Mouse (Mus musculus) heart, postnatal 14 days (tissue): ENCODE data around the gene Prdx6. TPM values are rescaled to one million over a fixed set of nuclear protein-coding genes. Genes with fewer than 3 reads are reported as not detected.
A peak's percentile ranks its signal among the peaks of the same experiment; 100 is the strongest.

ENCODE experiments used
- DNase-seq, 2 experiments: peaks; one replicate each; pipeline ENCODE4 v3.0.0; 2021 to 2022
- intact Hi-C: fragments of 180-260 bp; cut with DNase I; formaldehyde crosslinking; loops from one replicate; pipeline ENCODE4 v1.15.1; 2025
- long read RNA-seq, 2 experiments: library from polyadenylated mRNA; stranded (forward); transcript quantifications; one replicate each; pipeline ENCODE4 v2.0.0; 2021
- total RNA-seq, 2 experiments: library from RNA; stranded (reverse); gene quantifications; 2 replicates each; pipeline ENCODE4 v1.2.3; 2021

Prdx6 gene
- 100 to 1,000 TPM; 208 to 228 TPM for total RNA-seq
- long read RNA-seq, experiment 1, transcript Prdx6-201 (6 exons, 959 nt): minor isoform, 9 of 318 reads
- long read RNA-seq, experiment 1, transcript Prdx6-202 (5 exons, 2,387 nt): major isoform, 285 of 318 reads
- long read RNA-seq, experiment 1, transcript Prdx6-208 (4 exons, 1,294 nt): minor isoform, 7 of 318 reads
- long read RNA-seq, experiment 1, partial matches to known transcripts: 9 of 318 reads
- long read RNA-seq, experiment 1, other reads (novel, unspliced or antisense): 8 of 318 reads
- long read RNA-seq, experiment 2, transcript Prdx6-202 (5 exons, 2,387 nt): major isoform, 232 of 264 reads
- long read RNA-seq, experiment 2, transcript Prdx6-201 (6 exons, 959 nt): minor isoform, 15 of 264 reads
- long read RNA-seq, experiment 2, partial matches to known transcripts: 7 of 264 reads
- long read RNA-seq, experiment 2, other reads (novel, unspliced or antisense): 7 of 264 reads

DNA sequence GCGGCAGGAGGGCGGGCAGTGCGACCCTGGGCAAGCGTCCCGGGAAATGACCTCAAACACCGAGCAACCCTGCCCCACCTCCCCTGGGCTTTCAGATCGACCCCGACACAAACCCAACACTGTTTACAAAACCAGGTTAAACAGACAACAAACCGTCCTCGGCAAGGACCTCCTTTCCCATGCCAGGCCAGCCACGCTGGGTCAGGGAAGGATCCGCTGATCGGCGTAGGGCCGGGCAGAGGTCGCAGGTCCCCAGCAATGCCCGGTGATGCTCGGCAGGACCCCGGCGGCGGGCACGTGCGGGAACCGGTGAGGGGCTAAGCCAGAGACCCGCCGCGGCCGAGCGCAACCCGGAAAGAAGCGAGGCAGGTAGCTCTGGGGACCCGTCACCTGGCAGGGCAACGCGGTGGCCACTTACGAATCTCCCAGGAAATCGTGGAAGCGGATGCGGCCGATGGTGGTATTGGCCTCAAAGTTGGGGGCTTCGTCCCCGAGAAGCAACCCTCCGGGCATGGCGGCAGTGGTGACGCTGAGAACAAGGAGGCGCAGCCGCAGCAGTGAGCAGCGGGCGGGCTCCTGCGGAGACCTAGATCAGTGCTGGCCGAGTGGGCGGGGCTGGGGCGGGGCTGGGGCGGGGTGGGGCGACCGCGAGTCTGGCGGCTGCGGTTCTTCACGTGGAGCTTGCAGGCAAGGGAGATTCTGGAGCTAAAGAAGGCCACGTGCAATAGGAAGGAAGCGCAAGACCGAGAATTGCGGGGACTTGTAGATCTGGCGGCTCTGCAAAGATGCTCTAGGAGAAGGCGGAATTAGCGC, at the start of gene Prdx6:
TSS of gene Prdx6 (minus strand) at position 616 of the 813 bp plus-strand sequence.
- intact Hi-C loops: loop anchor here (10.0 kb wide), 1 partner anchor 116 kb away; the partner anchor contains the start of gene Klhl20
- peak; percentile 83 for DNase-seq

GRCm38 (mm10) chr1:161288256-161288655, 37.2 kb upstream of the Prdx6 start:
- DNase-seq: no peak
- intact Hi-C loops: loop anchor here (5.0 kb wide), 1 partner anchor 91 kb away; no protein-coding TSS in a partner anchor

DNA sequence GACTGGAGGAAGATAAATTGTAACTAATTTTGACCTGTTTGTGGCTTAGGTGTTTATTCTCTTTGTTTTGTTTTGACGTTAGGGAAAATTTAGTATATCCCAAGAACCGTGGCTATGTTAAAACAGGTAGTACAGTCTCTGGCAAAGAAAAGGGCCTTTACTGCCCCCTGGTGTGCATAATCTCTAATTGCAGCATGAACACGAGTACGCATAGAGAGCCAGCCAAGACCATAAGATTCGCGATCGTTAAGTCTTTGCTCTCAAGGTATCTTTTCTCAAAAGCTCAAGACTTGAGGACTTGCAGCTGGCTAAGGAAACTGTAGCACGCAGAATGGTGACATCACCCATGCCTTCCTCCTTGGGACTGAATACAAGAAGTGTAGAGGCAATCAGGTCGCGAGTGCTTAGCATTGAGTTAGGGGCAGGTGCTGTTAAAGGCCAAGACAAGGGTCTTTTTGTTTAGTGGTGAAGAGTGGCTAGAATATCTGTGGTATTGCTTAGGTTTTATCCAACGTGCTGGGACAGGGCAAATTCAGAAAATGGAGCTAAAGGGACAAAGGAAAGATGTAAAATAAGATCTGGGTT, 35.8 kb upstream of the Prdx6 start:
- intact Hi-C loops: loop anchor here (1.0 to 5.0 kb wide), 2 partner anchors 73 to 90 kb away; no protein-coding TSS in a partner anchor
- peak; percentile 41 to 71 for DNase-seq

- DNase-seq: no peak
- intact Hi-C loops: no loop called here
Measured at GRCm38 (mm10) chr1:161281054-161281688, 30.2 kb upstream of the Prdx6 start.

DNA sequence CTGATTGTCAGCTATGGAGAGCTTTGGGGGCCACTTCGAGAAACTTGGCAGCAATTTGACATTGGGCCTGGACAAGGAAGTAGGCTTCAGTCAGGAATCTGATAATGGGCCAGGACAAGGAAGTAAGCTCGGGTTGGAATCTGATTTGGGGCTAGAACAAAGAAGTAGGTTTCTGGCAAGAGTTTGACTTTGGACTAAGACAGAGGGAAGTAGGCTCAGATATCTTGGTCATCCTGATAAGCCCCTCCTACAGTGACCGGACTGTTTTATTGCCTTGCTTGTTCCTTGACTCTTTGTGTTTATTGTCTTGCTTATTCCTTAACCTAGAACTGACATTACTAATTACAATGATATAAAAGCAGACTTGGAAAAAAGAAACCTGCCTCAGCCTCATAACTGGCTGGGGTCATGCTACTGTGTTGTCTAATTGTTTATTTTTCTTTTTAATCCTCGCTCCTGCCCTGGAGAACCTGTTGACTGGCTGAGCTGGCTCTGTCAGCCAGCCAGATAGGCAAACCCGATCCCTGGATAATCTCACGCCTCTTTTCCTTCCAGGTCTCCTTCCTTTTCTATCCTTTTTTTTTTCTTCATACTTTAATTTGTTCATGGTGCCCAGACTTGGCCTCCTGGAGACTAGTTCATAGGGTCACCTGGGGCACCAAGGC, 28.4 kb upstream of the Prdx6 start:
- intact Hi-C loops: no loop called here
- no peak for DNase-seq

DNA sequence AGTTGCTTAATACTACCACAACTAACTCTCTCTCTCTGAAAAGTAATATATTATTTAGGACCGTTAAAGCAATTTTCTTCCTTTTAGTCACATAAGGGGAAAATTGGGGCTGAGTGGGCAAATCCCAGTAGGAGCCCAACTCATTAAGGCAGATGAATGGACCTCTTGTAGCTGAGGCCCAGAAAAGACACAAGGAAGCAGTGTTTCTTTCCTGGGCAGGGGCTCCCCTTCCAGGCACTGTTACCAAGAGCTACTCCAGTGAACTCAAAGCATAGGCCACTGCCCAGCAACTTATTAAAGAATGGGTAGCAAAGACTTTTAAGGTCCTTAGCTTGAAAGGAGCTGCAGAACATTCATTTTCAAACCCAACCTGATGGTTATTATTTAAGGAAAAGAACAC, 22.5 kb upstream of the Prdx6 start:
- intact Hi-C loops: no loop called here
- DNase-seq: no peak

DNA sequence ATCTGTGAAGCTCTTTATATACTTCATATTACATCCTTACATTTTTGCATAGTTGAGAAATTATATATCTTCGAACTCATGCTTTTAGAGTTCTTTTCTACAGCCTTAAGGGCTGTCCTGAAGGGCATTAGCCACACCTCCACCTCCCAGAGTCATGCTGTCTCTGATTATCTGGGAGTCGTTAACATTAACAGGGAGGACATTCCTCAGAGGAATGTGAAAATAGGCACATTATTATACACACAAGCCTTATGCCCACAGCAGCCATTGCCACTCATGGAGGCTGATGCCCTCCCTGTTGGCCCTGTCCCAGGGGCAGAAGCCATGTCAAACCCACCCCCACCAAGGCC, 20.4 kb upstream of the Prdx6 start:
- no peak for DNase-seq
- intact Hi-C loops: no loop called here

DNA sequence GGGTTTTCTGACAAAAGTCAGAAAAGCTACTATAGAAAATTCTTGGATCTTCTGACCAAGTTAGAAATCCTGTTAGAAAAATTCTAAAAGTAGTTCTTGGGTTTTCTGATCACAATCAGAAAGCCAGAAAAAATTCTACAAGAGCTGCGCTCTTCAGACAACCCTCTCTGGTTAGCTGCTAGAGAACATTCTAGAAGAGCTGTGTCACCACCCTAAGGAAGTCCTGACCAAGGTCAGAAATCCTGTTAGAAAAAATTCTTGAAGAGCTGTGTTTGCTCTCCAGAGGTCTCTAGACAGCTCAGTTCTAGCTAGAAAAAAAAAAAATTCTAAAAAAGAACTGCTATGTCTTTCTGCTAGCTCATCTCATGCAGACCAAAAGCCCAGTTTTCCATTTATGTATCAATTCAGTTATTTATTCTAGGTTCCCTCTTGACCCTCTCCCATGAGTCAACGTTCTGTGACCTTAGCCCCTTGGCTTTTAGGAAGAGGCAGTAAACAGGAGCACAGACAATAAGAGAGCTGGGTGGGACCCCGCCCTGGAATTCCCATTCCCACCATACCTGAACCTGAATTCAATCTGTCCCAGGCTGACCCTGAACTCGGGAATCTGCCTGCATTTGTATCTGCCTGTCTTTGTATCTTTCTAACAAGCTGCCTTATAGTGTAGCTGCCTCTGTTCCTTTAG, 19.9 kb upstream of the Prdx6 start:
- intact Hi-C loops: no loop called here
- no peak for DNase-seq

GRCm38 (mm10) chr1:161269346-161269745, 18.3 kb upstream of the Prdx6 start:
- DNase-seq: no peak
- intact Hi-C loops: no loop called here

- DNase-seq: peak in 1 of 2 experiments; percentile 9
- intact Hi-C loops: no loop called here
Measured at GRCm38 (mm10) chr1:161268884-161269283, 17.9 kb upstream of the Prdx6 start.

DNA sequence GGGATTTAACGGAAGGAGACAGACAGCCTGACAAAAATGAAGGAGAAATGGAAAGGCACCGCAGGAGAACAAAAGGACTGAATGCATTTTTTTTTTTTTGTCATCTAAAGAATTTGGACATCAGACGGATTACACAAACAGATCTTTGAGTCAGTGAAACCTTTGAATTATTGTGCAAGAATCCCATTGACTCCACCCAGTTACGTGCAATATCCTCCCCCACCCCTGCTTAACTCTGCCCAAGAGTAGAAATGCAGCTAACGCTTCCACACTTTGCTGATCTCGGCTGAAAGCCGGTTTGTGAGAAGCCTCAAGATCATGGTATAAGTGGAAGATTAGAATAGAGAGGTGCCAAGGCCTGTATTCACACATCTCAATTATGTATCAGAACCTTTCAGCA, 17.1 kb upstream of the Prdx6 start:
- DNase-seq: no peak

GRCm38 (mm10) chr1:161264961-161265360, 13.9 kb upstream of the Prdx6 start:
- intact Hi-C loops: no loop called here
- no peak for DNase-seq

More for the DNA sequence above, 17.1 kb upstream of the Prdx6 start:
- intact Hi-C loops: no loop called here

GRCm38 (mm10) chr1:161263584-161263983, 12.6 kb upstream of the Prdx6 start:
- intact Hi-C loops: no loop called here
- DNase-seq: no peak

- intact Hi-C loops: no loop called here
Measured at GRCm38 (mm10) chr1:161262542-161262941, 11.5 kb upstream of the Prdx6 start.

DNA sequence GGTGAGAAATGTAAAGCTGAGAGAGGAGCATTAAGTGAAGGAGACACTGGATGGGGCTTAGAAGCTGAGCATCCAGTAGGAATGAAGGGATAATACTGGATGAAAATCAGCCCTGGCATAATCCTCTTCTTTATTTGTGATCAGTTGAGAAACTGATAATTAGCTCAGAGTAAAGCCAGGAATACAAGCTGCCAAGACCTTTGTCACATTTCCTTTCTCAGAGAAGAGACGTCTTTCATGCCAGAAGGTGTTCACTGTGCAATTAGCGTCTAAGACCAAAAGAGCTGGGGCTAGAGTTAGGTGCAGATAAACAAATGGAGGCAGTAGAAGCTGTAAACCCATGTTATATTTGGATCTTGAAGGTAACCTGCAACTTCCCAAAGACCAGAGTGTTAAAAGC, 9.7 kb upstream of the Prdx6 start:
- intact Hi-C loops: no loop called here
- DNase-seq: no peak

More at GRCm38 (mm10) chr1:161262542-161262941, 11.5 kb upstream of the Prdx6 start:
- no peak for DNase-seq

GRCm38 (mm10) chr1:161259142-161259541, 8.1 kb upstream of the Prdx6 start:
- intact Hi-C loops: loop anchor here (10.0 kb wide), 1 partner anchor 124 kb away; the partner anchor contains the start of gene Klhl20
- no peak for DNase-seq

DNA sequence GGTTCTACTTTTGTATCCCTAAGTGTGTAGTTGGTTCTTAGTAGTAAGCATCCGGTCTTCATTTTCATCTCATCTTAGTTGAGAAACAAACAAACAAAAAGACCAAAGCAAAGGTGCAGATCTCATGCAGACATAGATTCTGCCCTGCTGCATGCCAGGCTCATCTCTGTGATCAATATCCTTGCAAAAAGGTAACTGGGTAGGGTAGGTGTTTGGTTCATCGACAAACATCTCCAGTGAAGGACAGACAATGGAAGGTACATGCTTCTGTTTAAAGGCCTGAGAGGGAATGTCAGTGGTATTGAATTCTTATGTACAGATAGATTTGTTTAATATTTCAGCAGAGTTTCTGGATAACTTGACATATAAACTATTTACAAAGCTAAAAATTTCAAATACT, 7.3 kb upstream of the Prdx6 start:
- intact Hi-C loops: loop anchor here (10.0 kb wide), 1 partner anchor 124 kb away; the partner anchor contains the start of gene Klhl20
- DNase-seq: no peak

DNA sequence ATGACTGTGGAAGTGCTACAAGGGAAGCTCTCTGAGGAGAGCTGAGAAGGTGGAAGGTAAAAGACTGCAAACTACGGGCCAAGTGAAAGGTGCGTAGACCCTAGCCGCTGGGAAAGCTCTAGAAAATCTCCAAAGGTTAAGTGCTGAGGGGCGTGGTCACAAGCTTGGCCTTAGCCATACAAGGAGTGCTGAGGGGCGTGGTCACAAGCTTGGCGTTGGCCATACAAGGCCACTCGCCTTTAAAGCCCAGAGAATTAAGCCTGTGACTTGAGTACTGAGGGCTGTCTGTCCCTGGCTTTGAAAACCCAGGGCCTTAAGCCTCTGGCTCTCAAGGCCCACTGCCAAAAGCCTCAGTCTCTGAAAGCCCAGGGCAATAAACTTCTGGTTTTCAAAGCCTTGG, 5.9 kb upstream of the Prdx6 start:
- no peak for DNase-seq
- intact Hi-C loops: loop anchor here (10.0 kb wide), 1 partner anchor 122 kb away; the partner anchor contains the start of gene Klhl20

DNA sequence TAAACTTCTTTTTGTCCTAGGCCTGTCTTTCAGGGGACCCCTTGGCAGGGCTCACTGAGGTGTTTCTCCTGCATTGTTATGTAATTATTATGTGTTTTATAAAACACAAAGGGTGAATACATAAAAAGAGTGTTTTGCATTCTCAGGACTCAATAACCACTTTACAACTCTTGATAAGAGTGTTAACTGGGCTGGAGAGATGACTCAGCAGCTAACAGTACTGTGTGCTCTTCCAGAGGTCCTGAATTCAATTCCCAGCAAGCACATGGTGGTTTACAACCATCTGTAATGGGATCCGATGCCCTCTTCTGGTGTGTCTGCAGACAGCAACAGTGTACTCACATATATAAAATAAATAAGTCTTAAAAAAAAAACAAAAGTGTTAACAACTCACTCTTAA, 3.3 kb upstream of the Prdx6 start:
- DNase-seq: no peak
- intact Hi-C loops: loop anchor here (10.0 kb wide), 1 partner anchor 120 kb away; the partner anchor contains the start of gene Klhl20
